Mouse (Mus musculus) lung, adult 18-20 months (tissue): ENCODE data around the gene Pdk4.

ENCODE experiments used
- DNase-seq, 2 experiments: peaks; one replicate each; pipeline ENCODE4 v3.0.0; 2022; ENCODE audit warnings: mixed read lengths in 2 of 2

The Pdk4 gene

GRCm38 (mm10) chr6:5444331-5444898 lies 51.7 kb downstream of the Pdk4 start:
- DNase-seq: no peak

- peak; percentile 60 to 81 for DNase-seq
Observed at GRCm38 (mm10) chr6:5443104-5443863, 52.8 kb downstream of the Pdk4 start.

- DNase-seq: peak; percentile 56 to 72
Observed at GRCm38 (mm10) chr6:5442316-5443085, 53.6 kb downstream of the Pdk4 start.

GRCm38 (mm10) chr6:5441221-5441620 lies 54.9 kb downstream of the Pdk4 start:
- no peak for DNase-seq

GRCm38 (mm10) chr6:5437757-5438156 lies 58.4 kb downstream of the Pdk4 start:
- no peak for DNase-seq

- no peak for DNase-seq
Observed at GRCm38 (mm10) chr6:5433887-5434286, 62.2 kb downstream of the Pdk4 start.
